Mouse (Mus musculus) hindbrain, embryonic 14.5 days (tissue): ENCODE measurements at regions not wholly inside any gene's neighbourhood (a gene's known extent, or its start where the extent isn't known, plus 50 kb on each side); places are given as distances from the start of the nearest gene placed in this dataset.

Experiments
- ATAC-seq: fragments of 200-750 bp; cut with Nextera tagmentation; 2 replicates; pipeline ENCODE4 v1.8.0; 2017; ENCODE audit warnings: moderate number of reproducible peaks, mild to moderate bottlenecking, moderate TSS enrichment, moderate library complexity; ENCODE audit not compliant: low FRiP score
- DNase-seq: peaks from one replicate; pipeline ENCODE4 v3.0.0-alpha.2; 2015; ENCODE audit warnings: low spot score
- H3K27ac ChIP-seq: fragments of 300-500 bp; sonication (generic); 2 replicates; pipeline ENCODE4 v1.5.1; 2014; ENCODE audit warnings: mild to moderate bottlenecking, moderate library complexity
- H3K27me3 ChIP-seq: fragments of 300-500 bp; sonication (generic); 2 replicates; pipeline ENCODE4 v1.6.1; 2014; ENCODE audit warnings: mild to moderate bottlenecking, low read length, mixed read lengths; ENCODE audit not compliant: control insufficient read depth, insufficient read depth
- H3K36me3 ChIP-seq: fragments of 300-500 bp; sonication (generic); replicated peaks from 2 replicates; pipeline ENCODE4 v1.6.1; 2014; ENCODE audit not compliant: control insufficient read depth, insufficient read depth
- H3K4me1 ChIP-seq: fragments of 300-500 bp; sonication (generic); replicated peaks from 2 replicates; pipeline ENCODE4 v1.6.1; 2014; ENCODE audit warnings: antibody characterized with exemption, low read length, mixed read lengths; ENCODE audit not compliant: control insufficient read depth, insufficient read depth
- H3K4me2 ChIP-seq: fragments of 300-500 bp; sonication (generic); replicated peaks from 2 replicates; pipeline ENCODE4 v1.6.1; 2014; ENCODE audit warnings: mild to moderate bottlenecking, moderate library complexity
- H3K4me3 ChIP-seq: fragments of 300-500 bp; sonication (generic); replicated peaks from 2 replicates; pipeline ENCODE4 v1.5.1; 2014; ENCODE audit warnings: mild to moderate bottlenecking, low read length
- H3K9ac ChIP-seq: fragments of 300-500 bp; sonication (generic); 2 replicates; pipeline ENCODE4 v1.6.1; 2014
- H3K9me3 ChIP-seq: fragments of 300-500 bp; sonication (generic); 2 replicates; pipeline ENCODE4 v1.6.1; 2016; ENCODE audit warnings: low read length; ENCODE audit not compliant: control insufficient read depth
- WGBS: fragments of 180-500 bp; shearing (Covaris S2); extraction: QIAGEN DNeasy Blood & Tissue Kit; methylation state at CpG from one replicate; pipeline ENCODE4 v1.1.7; 2014; 5-methylcytosine and 5-hydroxymethylcytosine counted together

DNA sequence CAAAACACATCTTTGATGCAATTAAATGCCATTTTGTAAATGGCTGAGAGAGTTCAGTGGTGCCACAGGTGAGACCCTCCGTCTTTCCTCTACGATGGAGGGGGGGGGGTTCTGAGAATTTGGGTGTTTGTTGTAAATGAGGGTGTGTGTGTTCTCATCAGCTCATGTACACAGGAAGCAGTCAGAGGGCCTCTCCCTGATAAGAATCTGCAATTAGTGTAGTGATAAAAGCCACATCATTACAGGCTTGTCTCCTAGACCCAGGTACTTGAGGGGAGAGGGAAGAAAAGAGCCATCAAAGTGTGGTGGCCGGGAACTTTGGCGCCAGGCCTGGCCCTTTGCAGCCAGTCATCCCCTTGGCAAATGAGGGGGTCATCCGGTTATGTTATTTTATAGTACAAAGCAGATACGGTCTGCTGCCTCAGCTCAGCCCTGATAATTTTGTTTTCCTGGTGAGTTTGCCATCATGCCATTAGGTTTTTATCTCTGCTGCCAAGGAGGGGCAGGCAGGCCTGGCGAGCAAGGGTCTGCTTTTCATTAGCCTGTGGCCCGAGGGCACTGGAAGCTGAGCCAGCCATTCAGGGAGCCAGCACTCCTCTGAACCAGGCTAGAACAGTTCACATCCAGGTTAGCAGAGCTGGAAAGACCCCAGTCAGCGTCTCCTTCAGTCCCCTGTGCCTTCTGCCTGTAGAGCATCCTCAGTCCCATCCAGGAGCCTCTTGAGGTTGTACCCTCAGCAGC is 59.7 kb downstream of the H2al1j start:
- Histone ChIP-seq H3K9ac (no peak overlapping the region), H3K4me2 (no peak overlapping the region), H3K4me3 (no peak overlapping the region), H3K4me1 (no peaks in the 10 kb centered on the region), H3K27me3 (no peaks in the 10 kb centered on the region), H3K27ac (no peak overlapping the region), H3K9me3 (no peaks in the 10 kb centered on the region), H3K36me3 (no peaks in the 10 kb centered on the region)
- DNase-seq (no peak), ATAC-seq (no peak)
- WGBS = 71% methylated on average over 9 of the region's 9 CpGs

DNA sequence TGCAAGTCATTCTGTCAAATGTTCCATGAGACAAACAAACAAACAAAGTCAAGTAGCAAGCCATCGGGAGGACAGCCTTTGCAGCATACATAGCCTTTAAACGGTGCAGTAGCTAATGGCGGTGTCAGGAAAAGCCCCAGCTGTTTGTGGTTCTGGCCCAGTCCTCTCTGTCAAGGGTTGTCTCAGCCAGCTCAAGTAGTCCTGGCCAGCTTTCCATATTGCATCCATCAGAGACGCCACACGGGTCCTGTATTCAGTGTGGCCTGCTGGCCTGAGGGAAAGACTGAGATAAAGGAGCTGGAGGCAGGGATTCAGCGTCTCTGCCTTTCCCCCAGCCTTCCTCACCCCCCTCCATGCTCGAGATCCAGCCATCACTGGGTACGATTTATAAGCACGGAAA is 61.2 kb downstream of the H2al1j start:
- Histone ChIP-seq H3K27ac (no peak overlapping the region), H3K4me3 (no peak overlapping the region), H3K9me3 (no peaks in the 10 kb centered on the region), H3K27me3 (no peaks in the 10 kb centered on the region), H3K36me3 (no peaks in the 10 kb centered on the region), H3K4me2 (no peak overlapping the region), H3K9ac (no peak overlapping the region), H3K4me1 (no peaks in the 10 kb centered on the region)
- no peak for DNase-seq
- WGBS = 71% methylated on average over 9 of the region's 9 CpGs
- no peak for ATAC-seq

DNA sequence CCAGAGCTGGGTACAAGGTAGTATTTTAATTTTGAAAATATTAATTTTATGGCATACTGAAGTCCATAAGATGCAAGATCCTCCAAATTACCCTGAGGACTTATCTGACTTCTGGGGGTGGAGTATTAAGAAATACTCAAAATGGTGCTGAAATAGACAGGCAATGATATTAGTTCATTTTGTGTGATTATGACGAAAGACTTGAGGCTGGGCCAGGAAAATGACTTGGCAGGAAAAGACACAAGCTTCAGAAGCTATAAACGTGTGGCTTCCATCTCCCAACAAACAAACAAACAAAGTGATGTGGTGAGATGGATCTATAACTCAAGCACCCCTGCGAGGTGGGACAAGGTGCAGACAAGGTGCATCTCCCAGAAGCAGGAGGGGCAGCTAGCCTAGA is 72.8 kb downstream of the H2al1j start:
- H3K27me3 ChIP-seq = no peaks in the 10 kb centered on the region
- DNase-seq = no peak
- no peak overlapping the region for H3K27ac ChIP-seq
- H3K4me2 ChIP-seq = no peak overlapping the region
- WGBS = 87% methylated on average over 3 of the region's 3 CpGs
- H3K9me3 ChIP-seq = no peaks in the 10 kb centered on the region
- no peak overlapping the region for H3K9ac ChIP-seq
- no peaks in the 10 kb centered on the region for H3K4me1 ChIP-seq
- ATAC-seq = no peak
- no peak overlapping the region for H3K4me3 ChIP-seq
- H3K36me3 ChIP-seq = no peaks in the 10 kb centered on the region

DNA sequence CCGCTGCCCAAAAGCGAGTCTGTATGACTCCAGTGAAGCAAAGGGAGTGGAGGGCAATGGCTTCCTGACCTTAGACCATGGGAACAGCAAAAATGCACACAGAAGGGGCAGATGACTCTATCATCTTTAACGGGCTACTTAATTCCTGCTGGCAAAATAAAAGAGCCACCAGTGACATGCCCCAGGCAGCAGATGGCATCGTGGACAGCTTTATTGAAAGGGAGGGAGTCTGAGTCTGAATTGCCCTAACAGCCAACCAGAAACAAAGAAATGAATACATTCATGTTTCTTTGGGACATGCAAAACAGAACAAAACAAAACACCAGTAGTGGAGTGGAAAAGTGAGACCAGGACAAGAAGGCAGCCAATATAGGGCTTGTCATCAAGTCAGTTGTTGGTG is 76.7 kb downstream of the H2al1j start:
- WGBS = 41% methylated on average over 4 of the region's 4 CpGs
- Histone ChIP-seq H3K27ac (no peak overlapping the region), H3K4me2 (no peak overlapping the region), H3K27me3 (0 out of 2 replicates have a peak, but pooled peaks cover 9% of the 10 kb centered on the region), H3K4me3 (no peak overlapping the region), H3K9ac (no peak overlapping the region), H3K4me1 (no peaks in the 10 kb centered on the region), H3K36me3 (no peaks in the 10 kb centered on the region), H3K9me3 (no peaks in the 10 kb centered on the region)
- no peak for ATAC-seq
- DNase-seq = no peak

GRCm38 (mm10) chrX:11412316-11412826 is 84.7 kb downstream of the H2al1j start:
- no peaks in the 10 kb centered on the region for H3K9me3 ChIP-seq
- H3K4me1 ChIP-seq = no peaks in the 10 kb centered on the region; the same call in 1 of the 2 replicates
- no peak overlapping the region for H3K27ac ChIP-seq
- DNase-seq = no peak
- H3K4me3 ChIP-seq = no peak overlapping the region
- 74% methylated on average over 5 of the region's 5 CpGs for WGBS
- ATAC-seq = no peak
- H3K27me3 ChIP-seq = 0 out of 2 replicates have a peak, but pooled peaks cover 12% of the 10 kb centered on the region
- no peak overlapping the region for H3K9ac ChIP-seq
- H3K36me3 ChIP-seq = no peaks in the 10 kb centered on the region
- H3K4me2 ChIP-seq = no peak overlapping the region

- H3K36me3 ChIP-seq = no peaks in the 10 kb centered on the region
- WGBS = 26% methylated on average over 4 of the region's 4 CpGs
- no peaks in the 10 kb centered on the region for H3K9me3 ChIP-seq
- H3K9ac ChIP-seq = no peak overlapping the region
- H3K4me1 ChIP-seq = peaks cover 10% of the 10 kb centered on the region
- H3K27ac ChIP-seq = no peak overlapping the region
- no peak overlapping the region for H3K4me3 ChIP-seq
- DNase-seq (no peak), ATAC-seq (no peak)
- H3K4me2 ChIP-seq = no peak overlapping the region
- H3K27me3 ChIP-seq = no peaks in the 10 kb centered on the region
Measured at GRCm38 (mm10) chrX:11415662-11416061, 88.0 kb downstream of the H2al1j start.

DNA sequence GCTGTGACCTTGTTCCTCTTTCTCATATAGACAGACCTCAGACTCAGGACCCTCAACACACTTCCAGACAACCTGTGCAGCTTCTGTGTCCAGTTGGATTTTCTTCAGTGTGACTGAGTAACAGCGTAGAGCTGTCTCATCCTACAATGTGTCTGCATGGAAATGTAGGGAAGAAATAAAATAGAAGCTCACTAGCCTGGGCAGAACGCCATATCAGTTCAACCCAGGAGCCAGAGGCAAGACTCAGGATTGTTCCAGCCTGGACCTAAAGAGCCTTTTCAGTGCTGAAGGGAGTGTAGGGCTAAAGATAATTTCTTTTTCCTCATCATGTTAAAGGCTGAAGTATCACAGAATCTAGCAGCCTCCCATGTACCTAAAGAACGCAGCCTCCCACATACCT is 88.9 kb downstream of the H2al1j start:
- 87% methylated on average over 3 of the region's 3 CpGs for WGBS
- Histone ChIP-seq H3K27ac (no peak overlapping the region), H3K27me3 (no peaks in the 10 kb centered on the region), H3K4me1 (peaks cover 13% of the 10 kb centered on the region), H3K36me3 (no peaks in the 10 kb centered on the region), H3K4me2 (no peak overlapping the region), H3K4me3 (no peak overlapping the region), H3K9me3 (no peaks in the 10 kb centered on the region), H3K9ac (no peak overlapping the region)
- no peak for ATAC-seq
- no peak for DNase-seq

DNA sequence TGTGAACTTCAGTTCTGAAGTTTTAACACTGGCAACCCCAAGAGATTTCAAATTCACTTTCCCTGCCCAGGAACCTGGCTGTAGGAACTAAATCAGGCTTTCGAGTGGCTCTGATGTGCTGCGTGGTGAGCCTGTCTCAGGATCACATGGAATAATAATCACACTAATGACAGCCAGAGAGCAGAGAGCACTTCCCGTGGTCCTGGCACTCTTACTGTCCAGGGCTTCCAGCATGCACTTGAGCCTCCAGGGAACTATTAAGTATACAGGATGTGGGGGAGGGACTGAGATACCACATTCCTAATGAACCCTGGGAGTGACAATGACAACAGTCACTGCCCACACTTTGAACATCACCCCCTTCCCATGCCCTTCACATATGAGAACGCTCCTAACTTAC is 90.2 kb downstream of the H2al1j start:
- Histone ChIP-seq H3K27ac (no peak overlapping the region), H3K4me2 (no peak overlapping the region), H3K36me3 (no peaks in the 10 kb centered on the region), H3K4me1 (peaks cover 13% of the 10 kb centered on the region), H3K9me3 (no peaks in the 10 kb centered on the region), H3K27me3 (peaks cover 3% of the 10 kb centered on the region; the same call in 1 of the 2 replicates), H3K9ac (no peak overlapping the region), H3K4me3 (no peak overlapping the region)
- ATAC-seq (no peak), DNase-seq (no peak)
- 55% methylated on average over 4 of the region's 4 CpGs for WGBS

DNA sequence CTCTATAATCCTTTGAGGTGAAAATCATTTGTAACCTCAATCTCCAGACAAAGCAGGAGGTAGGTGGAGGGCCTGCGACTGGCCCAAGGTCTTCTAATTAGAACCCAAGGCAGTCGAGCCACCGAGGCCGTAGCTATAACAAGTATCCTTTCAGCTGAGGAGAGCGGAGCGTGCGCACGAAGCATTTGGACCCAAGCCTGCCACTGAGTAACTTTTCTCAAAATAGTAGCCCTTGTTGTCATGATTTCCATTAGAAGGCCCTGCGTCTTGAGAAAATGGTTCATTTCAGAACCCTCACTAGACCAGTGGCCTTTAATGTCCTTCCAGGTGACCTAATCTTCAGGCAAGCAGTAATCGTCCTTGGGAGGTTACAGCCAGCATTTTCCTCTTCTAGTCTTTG is 90.6 kb downstream of the H2al1j start:
- no peak for ATAC-seq
- Histone ChIP-seq H3K4me2 (no peak overlapping the region), H3K9ac (no peak overlapping the region), H3K36me3 (no peaks in the 10 kb centered on the region), H3K9me3 (no peaks in the 10 kb centered on the region), H3K4me3 (no peak overlapping the region), H3K27me3 (peaks cover 7% of the 10 kb centered on the region; the same call in 1 of the 2 replicates), H3K4me1 (peaks cover 13% of the 10 kb centered on the region), H3K27ac (no peak overlapping the region)
- 87% methylated on average over 10 of the region's 10 CpGs for WGBS
- no peak for DNase-seq
